Mouse (Mus musculus) cerebellum, adult 9-10 months (tissue): ENCODE measurements around the gene Rpl9.

ENCODE experiments used
- DNase-seq: peaks from one replicate; pipeline ENCODE4 v3.0.0; 2022

Rpl9 gene

DNA sequence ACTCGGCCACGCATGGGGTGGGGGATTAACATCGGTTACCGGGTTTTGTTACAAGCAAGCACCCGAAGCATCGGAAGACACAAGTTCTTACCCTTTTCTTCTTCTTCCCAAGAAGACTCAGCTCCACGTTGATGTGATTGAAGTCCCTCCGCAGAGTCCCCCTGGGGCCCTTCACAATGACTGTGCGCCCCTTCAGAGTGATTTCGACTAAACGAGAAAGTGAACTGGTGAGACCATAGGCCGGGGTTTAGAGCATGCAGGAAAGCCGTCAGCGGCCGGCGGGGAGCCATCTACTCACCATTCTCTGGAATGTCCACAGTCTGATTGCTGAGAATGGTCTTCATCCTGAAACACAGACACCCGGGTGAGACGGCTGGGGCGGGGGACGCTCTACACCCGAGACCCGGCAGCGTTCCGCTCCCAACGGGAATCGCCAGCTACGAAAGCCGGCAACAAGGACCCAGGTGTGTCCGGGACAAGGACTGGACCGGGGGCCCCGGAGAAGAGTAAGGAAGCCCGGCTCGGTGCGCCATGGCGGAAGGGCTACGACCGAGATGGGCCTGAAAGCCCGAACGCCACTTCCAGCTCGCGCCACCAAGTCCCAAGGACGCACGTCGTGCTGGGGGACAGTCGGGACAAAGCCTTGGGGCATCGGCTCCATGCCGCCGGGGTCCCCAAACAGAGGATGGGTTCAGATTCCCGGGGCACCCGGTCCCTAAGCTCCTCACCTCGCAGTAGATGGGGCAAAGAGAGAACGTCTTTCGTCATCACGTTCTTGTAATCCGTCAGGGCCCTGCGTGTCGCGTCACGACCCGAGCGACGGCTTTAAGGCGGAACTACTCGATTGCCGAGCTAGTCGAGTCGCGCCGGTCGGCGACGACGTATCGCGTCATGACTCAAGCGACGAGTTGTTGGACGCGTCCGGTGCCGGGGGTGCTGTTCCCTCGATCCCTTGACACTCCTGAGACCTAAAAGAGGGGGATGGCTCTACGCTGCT, at the start of gene Rpl9, which contains the start of gene Lias:
Rpl9 (minus strand) TSS at position 797 of the 997 bp plus-strand sequence.
Lias (plus strand) TSS at position 850 of the 997 bp plus-strand sequence.
- DNase-seq: peak; percentile 99

DNA sequence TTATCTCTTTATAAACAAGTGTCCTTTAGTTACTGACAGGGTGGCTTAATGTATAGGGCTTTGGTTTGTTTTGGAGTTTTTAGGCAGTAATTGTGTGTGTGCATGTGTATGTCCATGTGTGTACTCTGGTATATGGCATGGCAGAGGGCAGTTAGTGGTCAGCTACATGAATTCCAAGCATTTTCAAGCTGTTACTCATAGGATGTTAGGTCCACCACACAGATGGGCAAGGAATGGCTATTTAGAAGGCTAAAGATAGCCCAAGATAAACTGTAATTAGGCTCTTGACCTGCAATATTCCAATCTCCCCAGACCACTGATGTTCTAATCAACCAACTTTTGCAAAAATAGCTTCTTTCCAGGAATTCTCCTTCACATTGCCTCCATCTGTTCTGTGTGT, 46.8 kb upstream of the Rpl9 start:
- DNase-seq: no peak

DNA sequence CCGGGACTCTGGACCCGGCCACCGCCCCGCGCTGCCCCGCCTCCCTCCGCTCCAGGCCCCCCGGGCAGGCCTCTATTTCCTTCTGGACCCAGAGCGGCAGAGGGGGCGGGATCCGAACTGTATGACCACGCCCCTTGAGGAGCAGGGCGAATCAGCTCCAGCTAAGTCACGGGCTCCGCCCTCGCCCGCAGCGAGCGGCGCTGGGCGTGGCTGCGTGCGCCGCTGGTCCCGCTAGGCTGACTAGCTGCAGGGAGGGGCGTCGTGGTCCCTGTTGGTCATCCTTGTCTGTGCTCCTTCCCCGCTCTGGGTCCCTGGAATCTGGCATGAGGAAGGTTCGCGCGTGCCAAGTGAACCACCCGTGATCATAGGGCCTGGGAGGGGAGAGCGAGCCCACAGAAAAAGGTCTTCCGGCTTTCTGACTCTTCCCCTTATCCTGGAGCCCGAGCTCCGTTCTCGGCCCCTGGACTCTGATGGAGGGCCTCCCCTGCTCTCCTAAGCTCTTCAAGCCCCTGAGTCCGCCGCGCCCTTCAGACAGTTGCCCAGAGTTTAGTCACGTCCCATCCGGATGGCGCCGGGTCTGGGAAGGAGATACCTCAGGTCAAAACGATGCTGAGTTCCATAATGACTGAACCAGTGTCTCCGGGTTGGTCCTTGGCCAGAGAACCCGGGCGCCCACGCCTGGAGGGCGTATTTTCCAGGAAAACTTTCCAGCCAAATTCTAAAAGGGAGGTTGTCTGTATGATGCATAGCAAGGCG, 44.7 kb upstream of the Rpl9 start, which contains the start of gene Ugdh:
Ugdh (minus strand) TSS at position 144 of the 756 bp plus-strand sequence.
- peak; percentile 98 for DNase-seq

DNA sequence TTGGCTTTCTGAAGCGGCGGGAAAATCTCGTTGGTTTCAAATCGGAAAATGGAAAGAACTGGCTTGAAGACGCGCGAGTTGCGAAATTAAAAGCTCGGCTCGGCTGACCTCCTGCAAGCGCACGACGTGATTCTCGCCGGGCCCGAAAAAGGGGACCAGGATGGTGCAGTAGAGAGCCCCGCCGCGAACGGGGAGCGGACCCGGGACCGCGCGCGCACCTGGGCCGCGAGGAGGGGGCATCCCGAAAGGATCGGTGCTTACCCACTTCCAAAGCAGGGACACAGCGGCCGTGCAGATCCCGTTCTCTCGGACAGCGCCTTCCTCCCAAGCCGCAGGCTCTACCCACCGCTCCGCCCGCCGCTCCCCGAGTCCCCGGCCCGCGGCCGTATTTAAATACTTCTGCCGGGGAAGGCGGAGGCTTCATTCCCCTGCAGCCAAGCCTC, 44.1 kb upstream of the Rpl9 start:
- no peak for DNase-seq

DNA sequence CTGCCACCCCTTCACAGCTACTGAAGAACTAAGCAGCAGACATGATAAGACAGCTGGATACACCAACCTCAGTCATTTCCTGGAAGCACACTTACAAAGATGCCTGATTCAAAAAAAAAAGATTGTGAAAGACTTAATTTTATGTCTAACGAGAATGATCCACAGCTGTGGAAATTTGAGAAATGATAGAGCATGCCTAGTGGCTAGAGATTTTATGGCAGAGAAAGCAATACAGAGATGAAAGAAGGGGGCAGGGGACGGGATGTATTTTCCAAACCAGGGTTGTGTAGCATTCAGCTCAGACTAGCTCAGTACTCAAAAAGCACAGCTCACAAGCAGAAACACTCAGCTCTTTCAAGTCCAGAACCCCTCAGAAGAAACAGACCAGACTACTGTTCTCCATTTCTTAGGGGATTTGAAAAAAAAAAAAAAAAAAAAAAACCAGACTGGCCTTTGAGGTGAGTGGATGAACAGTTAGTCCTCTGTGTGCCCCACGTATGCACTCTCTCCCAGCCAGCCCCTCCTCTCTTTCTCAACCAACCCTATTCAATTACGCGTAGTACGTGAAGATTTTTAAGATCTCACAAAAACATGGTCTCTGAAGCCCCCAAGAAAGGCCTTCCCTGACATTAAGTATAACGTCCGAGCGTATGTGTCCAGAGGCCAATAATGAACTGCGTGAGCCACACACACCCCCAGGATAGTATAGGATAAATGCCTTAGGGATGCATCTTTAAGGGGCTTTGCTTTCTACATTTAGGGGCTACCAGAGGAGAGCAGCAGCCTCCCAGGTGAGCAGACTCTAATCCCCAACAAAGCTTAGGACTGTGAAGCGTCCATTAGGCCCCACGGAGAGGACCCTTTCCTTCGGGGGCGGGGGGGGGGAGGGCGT, 43.5 kb upstream of the Rpl9 start:
- peak; percentile 41 for DNase-seq

DNA sequence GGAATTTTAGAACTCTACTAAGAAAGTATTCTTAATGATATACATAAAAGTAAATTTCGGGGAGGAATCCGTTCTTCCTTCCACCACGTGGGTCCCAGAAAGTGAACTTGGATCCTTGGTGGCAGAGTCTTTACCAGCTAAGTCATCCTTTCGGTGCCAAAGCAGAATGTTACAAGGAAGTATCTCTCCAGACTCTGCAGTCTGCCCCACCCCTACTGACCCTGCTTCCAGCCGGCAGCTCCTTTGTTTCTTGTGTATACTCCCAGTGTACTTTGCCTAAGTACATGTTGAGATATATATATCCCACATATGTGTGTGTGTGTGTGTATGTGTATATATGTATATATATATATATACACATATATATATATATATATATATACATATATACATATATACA, 38.2 kb upstream of the Rpl9 start:
- no peak for DNase-seq

DNA sequence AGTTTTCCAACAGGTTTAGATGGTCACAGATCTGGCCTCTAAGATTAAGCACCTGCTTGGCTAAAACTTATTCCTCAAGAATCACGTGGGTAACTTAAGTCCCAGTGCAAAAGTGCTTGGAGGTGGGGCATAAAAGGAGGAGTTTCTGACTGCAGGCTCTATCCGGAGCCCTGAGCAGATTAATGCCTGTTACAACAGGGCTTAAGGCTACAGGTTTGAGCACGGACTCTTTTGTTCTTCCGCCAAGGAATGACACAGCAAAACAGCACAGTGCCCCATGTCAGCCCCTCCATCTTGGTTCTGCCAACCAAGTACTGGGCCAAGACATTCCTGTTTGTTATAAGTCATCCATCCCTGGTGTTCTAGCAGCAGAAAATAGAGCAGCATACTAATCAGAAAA, 37.1 kb upstream of the Rpl9 start:
- no peak for DNase-seq

DNA sequence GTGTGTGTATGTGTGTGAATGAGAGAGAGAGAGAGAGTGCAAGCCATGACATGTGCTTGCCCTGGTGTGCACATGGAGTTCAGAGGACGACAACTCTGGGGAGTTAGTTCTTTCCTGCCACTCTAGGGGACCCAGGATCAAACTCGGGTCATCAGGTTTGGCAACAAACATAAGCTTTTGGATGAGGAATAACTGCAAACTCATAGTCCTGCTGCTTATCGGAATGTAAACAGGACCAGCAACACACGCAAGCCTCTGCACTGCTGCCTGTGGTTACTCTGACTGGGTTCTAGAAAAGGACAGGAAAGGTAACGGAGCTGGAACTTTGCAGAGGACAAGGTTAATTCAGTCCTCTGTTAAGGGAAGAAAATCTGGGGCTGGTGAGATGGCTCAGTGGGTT, 34.0 kb upstream of the Rpl9 start:
- DNase-seq: no peak

DNA sequence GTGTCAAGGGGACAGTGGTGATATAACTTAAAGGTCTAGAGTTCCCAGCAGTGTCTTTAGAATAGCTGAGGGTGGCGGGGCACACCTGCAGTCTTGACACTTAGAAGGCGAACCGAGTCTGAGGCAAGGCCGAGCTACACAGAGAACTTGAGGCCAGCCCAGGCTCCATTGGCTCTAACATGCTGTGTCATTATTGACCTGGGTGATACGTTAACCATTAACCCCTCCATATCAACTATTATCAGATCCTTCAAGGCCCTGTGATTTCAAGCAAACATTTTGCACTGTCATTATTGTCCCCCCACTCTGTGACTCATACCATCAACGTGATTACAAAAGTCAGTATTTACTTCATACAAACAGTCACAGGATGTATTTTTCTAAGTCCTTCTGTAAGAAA, 33.0 kb upstream of the Rpl9 start:
- DNase-seq: no peak

DNA sequence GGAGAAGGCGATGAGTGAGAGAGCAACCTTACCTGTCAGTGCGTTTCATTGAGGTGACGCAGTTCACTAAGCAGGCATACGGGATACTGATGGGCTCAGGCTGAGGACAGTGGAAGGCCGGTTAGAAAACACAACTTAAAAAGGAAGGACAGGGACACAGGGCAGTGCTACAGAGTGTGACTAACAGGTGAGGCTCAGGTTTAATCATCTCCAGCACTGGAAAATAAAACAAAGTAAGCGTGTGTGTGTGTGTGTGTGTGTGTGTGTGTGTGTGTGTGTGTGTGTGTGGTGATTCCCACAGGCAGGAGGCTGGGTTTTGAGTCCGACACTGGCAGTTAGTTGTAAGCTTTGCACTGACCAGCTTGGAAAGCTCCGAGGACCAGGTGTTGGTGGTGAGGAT, 31.6 kb upstream of the Rpl9 start:
- no peak for DNase-seq

DNA sequence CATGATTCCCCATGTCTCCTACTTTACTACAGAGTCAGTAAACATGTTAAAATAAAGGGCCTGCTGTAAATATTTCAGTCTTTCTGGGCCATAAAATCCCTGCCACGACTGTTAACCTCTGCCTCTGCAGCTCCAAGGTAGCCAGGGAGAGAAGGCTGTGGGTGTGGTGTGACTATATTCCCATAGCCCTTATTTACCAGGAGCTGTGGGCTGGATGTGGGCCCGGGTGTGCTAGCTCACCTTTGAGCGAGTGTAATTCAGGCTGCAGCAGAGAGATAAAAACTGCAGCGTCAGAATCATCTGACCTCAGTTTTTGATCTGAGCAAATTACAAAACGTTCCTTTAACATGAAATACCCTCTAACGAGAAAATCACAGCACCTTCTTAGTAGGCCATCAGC, 29.6 kb upstream of the Rpl9 start:
- DNase-seq: no peak

DNA sequence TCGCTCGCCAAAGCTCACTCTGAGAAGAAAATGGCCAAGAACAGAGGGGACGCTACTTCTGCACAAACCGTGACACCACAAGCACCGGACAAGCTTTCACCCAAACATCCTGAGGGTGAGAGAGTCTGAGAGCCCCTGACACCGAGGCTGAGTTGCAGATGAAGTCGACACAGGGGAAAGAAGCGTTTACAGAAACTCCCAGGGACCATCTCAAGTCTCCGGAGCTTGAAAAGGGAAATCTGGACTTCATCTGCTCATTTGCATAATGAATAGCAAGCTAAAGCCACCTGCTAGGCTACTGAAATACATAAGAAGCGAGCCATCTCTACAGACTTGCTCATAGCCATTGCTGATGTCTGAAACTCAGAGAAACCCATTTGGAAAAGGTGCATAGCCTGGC, 27.9 kb upstream of the Rpl9 start:
- DNase-seq: no peak

DNA sequence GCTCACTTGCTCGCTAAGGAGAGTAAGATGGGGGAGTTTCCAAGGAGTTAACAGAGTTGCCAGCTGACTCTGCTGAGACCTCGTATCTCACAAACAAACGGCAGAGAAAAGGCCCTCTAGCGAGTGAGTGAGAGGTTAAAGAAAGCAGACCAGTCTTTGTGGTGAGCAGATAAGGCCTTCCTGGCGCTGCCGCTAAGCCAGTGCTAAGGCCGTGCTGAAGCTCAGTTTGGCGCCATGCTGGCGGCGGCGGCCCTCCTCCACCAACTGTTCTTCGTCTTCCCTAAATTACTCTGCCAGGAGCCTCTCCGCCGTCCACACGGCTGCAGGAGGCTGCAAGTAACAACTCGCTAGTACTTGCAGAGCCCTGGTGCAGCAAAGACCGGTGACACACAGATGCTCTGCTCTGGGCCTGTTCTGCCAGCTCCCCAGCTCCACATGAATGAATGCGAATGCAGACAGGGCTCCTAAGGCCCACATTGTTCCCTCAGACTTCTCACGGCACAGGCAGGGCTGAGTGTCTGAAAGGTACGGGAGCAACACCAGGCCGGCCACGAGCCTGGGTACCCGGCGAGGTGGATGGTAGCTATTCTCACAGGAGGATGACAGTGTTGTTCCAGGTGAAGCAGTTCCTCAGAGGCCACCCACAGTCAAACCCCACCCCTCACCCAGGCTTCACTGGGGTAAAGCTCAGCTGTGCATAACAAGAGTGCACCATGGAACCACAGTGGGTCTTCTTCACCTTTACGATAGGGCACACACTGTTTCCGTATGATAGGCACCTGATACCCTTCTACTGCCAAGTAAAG, 24.6 kb upstream of the Rpl9 start:
- no peak for DNase-seq

DNA sequence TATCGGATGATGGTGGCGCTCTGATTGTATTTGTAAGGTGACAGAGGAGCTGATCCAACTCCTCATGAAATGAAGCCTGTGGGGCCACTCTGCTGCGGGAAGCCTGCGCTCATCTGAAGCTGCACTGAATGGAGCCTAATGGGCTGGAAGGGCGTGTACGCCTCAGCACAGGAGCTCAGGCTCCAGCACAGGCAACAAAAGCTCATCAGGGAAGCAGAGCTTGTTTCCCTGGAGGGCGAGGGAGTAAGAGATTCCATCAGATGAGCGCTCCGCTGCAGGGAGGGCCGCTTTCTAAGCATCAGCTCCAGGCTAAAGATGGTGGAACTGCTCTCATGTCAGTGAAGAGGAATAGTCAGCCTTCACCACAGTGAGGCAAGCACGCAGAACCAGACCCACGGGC, 16.7 kb upstream of the Rpl9 start:
- no peak for DNase-seq

DNA sequence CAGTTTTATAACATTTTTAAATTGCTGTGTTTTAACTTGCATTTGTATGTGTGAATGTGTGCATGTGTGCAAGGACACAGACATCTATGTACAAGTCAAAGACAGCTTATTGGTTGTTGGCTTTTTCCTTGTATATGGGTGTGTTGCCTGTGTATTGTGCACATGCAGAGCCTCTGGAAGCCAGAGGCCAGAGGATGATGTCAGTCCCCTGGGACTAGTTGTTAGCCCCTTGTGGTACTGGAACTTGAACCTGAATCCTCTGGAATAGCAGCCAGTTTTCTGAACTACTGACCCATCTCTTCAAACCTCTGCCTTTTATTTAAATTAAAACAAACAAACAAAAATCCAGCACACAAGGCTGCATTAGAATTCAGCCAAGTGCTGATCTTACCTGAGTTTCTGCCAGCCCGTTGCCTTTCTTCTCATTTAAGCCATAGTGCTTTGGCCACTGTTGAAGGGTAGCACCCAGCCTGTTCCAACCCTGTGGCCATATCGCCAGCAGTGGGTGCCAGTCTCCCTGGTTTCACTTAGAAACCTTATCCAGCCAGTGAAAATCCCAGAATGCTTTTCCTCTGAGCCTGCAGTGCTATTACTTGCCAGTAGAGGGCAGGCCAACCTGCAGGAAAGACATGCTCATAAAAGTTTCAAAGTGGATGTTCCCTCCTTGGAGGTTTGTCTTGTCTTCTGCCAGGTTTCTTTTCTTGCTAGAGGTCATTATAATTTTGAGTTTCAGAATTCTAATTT, 10.2 kb upstream of the Rpl9 start:
- DNase-seq: peak; percentile 89

DNA sequence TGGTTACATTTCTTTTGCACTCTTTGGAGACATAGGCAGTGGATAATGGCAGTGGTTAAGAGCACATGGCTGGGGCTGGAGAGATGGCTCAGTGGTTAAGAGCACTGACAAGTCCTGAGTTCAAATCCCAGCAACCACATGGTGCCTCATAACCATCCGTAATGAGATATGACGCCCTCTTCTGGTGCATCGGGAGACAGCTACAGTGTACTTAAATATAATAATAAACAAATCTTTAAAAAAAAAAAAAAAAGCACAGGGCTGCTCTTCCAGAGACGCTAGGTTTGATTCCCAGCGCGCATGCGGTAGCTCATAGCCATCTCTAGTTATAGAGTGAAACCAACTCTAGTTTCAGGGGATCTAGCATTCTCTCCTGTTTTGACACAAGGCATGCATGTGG, 3.2 kb upstream of the Rpl9 start:
- no peak for DNase-seq

DNA sequence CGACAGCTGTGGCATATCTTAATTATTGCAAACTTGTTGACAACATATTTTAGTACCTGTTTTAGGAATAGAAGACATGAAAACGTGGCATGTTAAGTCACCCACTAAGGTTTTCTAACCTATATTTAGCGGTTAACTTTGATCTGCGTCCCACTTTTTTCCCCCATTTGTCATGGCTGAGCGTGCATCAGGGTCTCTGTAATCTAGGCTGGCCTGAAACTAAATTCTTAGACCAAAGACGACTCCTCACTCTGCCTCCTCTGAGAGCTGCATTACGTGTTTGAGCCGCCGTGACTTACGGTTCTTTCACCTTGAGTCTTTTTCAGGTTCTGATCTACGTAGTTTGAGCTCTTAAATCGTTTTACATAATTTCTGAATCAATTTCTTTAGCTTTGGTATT, 509 bp upstream of the Rpl9 start:
- no peak for DNase-seq

DNA sequence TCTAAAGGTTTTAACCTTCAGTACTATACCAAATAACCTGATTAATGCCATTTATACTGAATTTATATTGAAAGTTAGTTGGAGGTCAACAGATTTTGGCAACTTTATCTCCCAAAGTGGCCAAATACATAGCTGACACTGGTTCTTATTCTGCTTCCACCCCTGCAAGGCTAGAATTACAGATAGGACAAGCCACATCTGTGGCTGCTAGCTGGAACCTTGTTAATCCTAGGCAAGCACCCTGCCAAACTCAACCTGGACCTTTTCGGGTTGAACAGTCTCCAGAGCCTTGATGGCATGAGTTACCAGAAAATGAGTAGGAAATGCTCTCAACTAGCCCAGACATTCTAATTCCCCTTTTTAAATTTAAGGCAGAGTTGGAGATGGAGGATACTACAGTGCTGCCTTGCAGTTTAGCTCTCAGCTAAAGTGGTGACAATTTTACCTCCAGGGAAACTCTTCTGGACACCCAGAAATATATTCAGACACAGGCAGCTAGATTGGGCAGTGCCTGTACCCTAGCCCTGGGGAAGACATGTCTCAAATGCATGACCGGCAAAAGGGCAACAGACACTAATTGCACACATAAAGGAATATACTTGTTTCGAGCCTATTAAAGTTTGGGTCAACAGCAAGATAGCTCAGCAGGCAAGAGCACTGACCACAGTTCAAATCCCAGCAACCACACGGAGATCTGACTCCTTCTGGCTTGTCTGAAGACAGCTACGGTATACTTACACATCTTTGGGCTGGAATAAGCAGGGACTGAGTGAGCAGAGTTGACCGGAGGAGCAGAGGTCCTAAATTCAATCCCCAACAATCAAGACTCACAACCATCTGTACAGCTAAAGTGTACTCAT, 4.0 kb downstream of the Rpl9 start:
- no peak for DNase-seq

DNA sequence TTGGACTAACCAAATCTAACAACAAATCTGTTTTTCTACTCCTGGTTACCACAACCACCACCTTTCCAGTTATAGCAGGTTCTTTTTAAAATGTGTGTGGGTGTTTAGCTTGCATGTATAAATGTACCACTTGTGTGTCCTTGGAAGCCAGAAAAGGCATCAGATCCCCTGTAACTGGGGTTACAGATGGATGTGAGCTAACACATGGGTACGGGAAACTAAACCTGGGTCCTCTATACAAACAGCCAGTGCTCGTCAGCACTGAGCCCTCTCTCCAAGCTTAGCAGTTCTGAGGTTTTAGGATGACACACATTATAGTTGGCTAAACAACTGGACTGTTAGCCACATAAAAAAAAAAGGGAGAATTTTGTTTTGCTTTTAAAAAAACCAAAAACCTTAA, 5.5 kb downstream of the Rpl9 start:
- no peak for DNase-seq

DNA sequence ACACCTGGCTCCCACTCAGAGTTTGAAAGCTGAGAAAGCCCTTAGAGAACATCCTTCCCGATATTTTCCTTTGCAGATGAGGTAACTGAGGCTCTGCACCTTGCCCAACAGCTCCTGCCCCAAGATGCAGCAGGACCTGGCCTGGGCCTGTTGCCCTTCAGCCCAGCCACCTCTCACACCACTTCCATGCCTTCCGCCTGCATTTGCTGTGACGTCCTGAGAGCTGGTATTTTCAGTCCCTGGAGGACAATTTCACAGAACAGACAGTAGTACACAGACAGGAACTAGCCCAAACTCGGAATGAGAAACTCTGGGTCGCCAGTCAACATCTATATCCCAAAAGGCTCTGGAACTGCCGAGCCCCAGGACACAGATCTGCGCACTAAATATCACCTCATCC, 16.5 kb downstream of the Rpl9 start:
- no peak for DNase-seq
